Mouse (Mus musculus) lung, adult 10 weeks (tissue): Measurements from ENCODE around the gene Acad11. TPM values are rescaled to one million over a fixed set of nuclear protein-coding genes. Genes with fewer than 3 reads are reported as not detected.

ENCODE experiments used
- polyA plus RNA-seq: library from polyadenylated mRNA; stranded (reverse); fragments of 350-450 nt; fragmentation: Illumina TruSeq; extraction: RNeasy Lipid Tissue Mini Kit (QIAGEN cat#74804); gene quantifications from one replicate; pipeline ENCODE4 v1.2.3, GENCODE M21; 2014; ENCODE audit warnings: low read depth, low replicate concordance; ENCODE audit not compliant: insufficient read depth

Acad11 gene
- polyA plus RNA-seq: 12.0 TPM

DNA sequence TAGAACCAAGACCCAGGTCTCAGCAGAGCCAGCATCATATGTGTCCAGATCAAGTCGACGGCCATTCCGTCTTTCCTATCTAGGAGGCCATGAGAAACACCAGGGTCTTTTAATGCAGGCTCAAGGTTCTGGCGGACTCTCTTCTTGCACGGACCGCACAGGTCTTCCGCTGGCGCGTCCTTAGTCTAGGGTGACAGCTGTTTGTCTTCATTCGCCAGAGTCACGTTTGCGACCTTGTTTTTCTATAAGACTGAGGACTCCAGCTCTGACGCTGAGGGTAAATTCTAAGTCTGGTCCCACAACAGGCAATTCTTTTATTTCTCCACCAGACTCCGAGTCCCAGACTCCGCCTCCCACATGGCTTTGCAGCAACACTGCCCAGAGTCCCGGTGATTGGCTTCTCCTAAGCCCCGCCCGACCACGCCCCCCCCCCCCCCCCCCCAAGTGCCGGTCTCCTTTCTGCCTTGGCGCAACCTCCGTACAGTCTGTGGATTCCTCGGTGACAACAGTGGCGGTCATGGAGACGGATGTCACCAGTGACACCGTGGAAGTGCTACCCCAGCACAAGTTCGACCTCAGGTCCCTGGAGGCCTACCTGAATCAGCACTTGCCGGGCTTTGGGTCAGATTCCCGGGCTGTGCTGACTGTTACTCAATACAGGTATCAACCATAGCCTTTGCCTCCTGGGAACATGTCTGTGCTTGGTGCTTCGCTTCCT, at the start of gene Acad11:
TSS of gene Acad11 (plus strand) at position 134 of the 718 bp plus-strand sequence.

DNA sequence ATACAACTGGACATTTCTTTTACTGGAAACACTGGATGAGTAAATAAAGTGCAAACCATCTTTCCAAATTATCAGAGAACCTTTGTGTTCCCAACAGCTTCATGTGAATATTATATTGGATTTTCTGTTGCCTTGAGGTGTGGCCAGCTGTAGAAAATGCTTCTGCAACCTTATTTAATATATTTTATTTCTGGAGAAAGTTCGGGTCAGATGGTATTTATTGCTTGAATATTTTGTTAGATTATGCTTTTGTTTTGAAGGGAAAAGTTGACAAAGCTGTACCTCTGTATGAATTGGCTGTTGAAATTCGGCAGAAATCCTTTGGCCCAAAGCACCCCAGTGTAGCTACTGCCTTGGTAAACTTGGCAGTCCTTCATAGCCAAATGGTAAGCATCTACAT, 22.8 kb upstream of the Acad11 start, which contains the start of gene Gm28305:
TSS of gene Gm28305 (plus strand) at position 301 of the 400 bp plus-strand sequence.

GRCm38 (mm10) chr9:104062430-104063243, 540 bp upstream of the Acad11 start, which contains the start of gene Uba5:
Uba5 (minus strand) TSS chr9:104063134.

GRCm38 (mm10) chr9:104126833-104127232, 63.7 kb downstream of the Acad11 start, which contains the start of gene Ackr4:
Ackr4 (minus strand) TSS chr9:104126933.

Other genes with a start within 250 kb of the Acad11 start
- 2.0 TPM for gene Nphp3, start 60.8 kb upstream of the Acad11 start, polyA plus RNA-seq
- gene Gm28305, start 22.7 kb upstream of the Acad11 start, polyA plus RNA-seq: not detected
- 26.3 TPM for gene Uba5, start 243 bp upstream of the Acad11 start, polyA plus RNA-seq
- gene Ackr4, start 63.6 kb downstream of the Acad11 start, polyA plus RNA-seq: 3.1 TPM
- gene Dnajc13, start 199.6 kb downstream of the Acad11 start, polyA plus RNA-seq: 13.6 TPM